Mouse (Mus musculus): ENCODE measurements around the gene Lgals3.

Gene Lgals3

DNA sequence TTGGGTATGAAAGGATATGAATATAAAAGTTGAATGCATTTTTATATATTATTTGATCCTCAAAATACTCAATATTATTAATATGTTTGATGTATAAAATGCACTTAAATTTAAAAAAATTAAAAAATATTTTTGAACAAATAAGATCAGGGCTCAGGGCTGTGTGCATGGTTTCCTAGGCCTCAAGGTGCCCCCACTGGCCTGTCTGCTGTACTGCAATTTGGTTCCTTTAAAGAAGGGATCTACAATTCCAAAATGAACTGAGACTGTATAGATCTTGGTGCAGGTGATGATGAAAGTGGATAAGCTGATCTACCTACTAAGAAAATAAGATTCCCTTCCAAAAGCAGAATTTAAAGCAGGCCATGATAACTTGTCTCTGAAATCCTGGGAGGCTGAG, 65.4 kb downstream of the Lgals3 start:
- DNase-seq, result peak; percentile 51

All from thymus, postnatal 4 days (tissue).